Mouse (Mus musculus) liver, embryonic 13.5 days (tissue): ENCODE results near the gene Lsr. TPM values are rescaled to one million over a fixed set of nuclear protein-coding genes. Genes with fewer than 3 reads are reported as not detected.
A peak's percentile ranks its signal among the peaks of the same experiment; 100 is the strongest.

ENCODE experiments used
- ATAC-seq: fragments of 200-750 bp; cut with Nextera tagmentation; 2 replicates; pipeline ENCODE4 v1.8.0; 2017; ENCODE audit warnings: low read depth, mild to moderate bottlenecking, moderate number of reproducible peaks, moderate library complexity
- DNase-seq: peaks from one replicate; pipeline ENCODE4 v3.0.0; 2022
- H3K27ac ChIP-seq: fragments of 300-500 bp; sonication (generic); 2 replicates; pipeline ENCODE4 v1.5.1; 2015; ENCODE audit warnings: moderate library complexity, mild to moderate bottlenecking, inconsistent platforms
- H3K27me3 ChIP-seq: fragments of 300-500 bp; sonication (generic); 2 replicates; pipeline ENCODE4 v1.6.1; 2015; ENCODE audit warnings: mild to moderate bottlenecking, inconsistent platforms
- H3K36me3 ChIP-seq: fragments of 300-500 bp; sonication (generic); 2 replicates; pipeline ENCODE4 v1.6.1; 2015; ENCODE audit warnings: mild to moderate bottlenecking, inconsistent platforms
- H3K4me1 ChIP-seq: fragments of 300-500 bp; sonication (generic); replicated peaks from 2 replicates; pipeline ENCODE4 v1.6.1; 2015; ENCODE audit warnings: inconsistent platforms
- H3K4me2 ChIP-seq: fragments of 300-500 bp; sonication (generic); 2 replicates; pipeline ENCODE4 v1.6.1; 2015; ENCODE audit warnings: inconsistent platforms, mild to moderate bottlenecking, moderate library complexity
- H3K4me3 ChIP-seq: fragments of 300-500 bp; sonication (generic); replicated peaks from 2 replicates; pipeline ENCODE4 v1.5.1; 2015; ENCODE audit warnings: mild to moderate bottlenecking, inconsistent platforms
- H3K9ac ChIP-seq: fragments of 300-500 bp; sonication (generic); 2 replicates; pipeline ENCODE4 v1.6.1; 2015; ENCODE audit warnings: mild to moderate bottlenecking, inconsistent platforms
- H3K9me3 ChIP-seq: fragments of 300-500 bp; sonication (generic); replicated peaks from 2 replicates; pipeline ENCODE4 v1.6.1; 2016; ENCODE audit warnings: inconsistent platforms
- WGBS: fragments of 180-500 bp; shearing (Covaris S2); methylation state at CpG from one replicate; pipeline ENCODE4 v1.1.7; 2015; ENCODE audit not compliant: insufficient replicate concordance; 5-methylcytosine and 5-hydroxymethylcytosine counted together
- polyA plus RNA-seq: library from polyadenylated mRNA; unstranded; fragments of >200 nt; fragmentation: Nextera tagmentation; extraction: Ambion mirVana; gene quantifications from 2 replicates; pipeline ENCODE4 v1.2.1, GENCODE M21; 2015

Gene Lsr
- polyA plus RNA-seq, 1 experiment from 2014 or later = 20.9 TPM

DNA sequence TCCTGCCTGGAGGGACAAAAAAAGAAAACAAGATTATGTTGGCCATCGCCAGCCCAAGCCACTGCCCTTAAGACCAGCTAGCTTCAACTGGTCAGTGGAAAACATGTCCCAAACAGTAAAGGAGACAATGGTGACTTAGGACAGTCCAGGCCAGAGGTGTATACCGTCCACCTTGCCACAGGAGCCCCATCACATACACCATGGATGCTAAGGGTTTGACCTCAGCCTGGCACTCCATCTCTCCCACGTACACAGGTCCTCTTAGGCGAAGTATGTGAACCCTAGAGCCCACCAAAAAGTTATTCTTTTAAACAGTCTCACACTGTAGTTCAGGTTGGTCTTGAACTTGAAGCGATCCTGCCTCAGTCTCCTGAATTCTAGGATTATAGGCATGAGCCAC is 10.4 kb downstream of the Lsr start:
- H3K4me1 ChIP-seq = peaks cover 20% of the 10 kb centered on the region
- no peak overlapping the region for H3K27ac ChIP-seq
- ATAC-seq = no peak
- peaks cover 14% of the 10 kb centered on the region; the same call in 1 of the 2 replicates for H3K36me3 ChIP-seq
- no peak overlapping the region for H3K4me3 ChIP-seq
- no peak for DNase-seq
- no peak overlapping the region for H3K9ac ChIP-seq
- H3K27me3 ChIP-seq = no peaks in the 10 kb centered on the region
- 71% methylated on average over 5 of the region's 5 CpGs for WGBS
- H3K4me2 ChIP-seq = no peak overlapping the region
- H3K9me3 ChIP-seq = no peaks in the 10 kb centered on the region

DNA sequence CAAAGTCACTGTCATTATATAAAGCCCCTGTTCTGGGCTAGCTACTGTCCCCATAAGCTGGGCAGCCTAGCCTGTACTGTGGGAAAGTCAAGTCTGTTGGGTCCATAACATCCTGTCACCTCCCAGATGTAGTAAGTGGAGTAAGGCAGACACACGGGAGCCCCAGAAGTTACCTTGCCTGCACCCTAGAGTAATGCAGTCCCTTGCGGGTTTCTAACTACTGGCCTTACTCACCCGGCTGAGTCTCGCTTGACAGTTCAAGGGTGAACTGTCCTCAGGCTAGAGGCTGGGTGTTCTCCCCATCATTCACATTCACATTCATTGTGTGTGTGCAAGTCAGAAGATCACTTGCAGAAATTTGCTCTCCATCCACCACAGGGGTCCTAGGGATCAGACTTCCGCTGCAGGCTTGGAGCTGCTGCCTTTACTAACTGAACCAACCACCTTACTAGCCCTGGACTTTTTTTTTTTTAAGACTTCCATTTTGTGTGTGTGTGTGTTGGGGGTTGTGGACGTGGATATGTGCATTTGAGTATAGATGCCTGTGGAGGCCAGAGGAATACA is 13.4 kb downstream of the Lsr start:
- H3K4me2 ChIP-seq = no peak overlapping the region
- no peaks in the 10 kb centered on the region for H3K9me3 ChIP-seq
- no peaks in the 10 kb centered on the region for H3K27me3 ChIP-seq
- ATAC-seq = no peak
- no peak overlapping the region for H3K4me3 ChIP-seq
- H3K36me3 ChIP-seq = peaks cover 19% of the 10 kb centered on the region
- peaks cover 33% of the 10 kb centered on the region for H3K4me1 ChIP-seq
- no peak overlapping the region for H3K27ac ChIP-seq
- DNase-seq = no peak
- WGBS = 76% methylated on average over 6 of the region's 6 CpGs
- H3K9ac ChIP-seq = peak overlapping the region; percentile 4; the same call in 1 of the 2 replicates

DNA sequence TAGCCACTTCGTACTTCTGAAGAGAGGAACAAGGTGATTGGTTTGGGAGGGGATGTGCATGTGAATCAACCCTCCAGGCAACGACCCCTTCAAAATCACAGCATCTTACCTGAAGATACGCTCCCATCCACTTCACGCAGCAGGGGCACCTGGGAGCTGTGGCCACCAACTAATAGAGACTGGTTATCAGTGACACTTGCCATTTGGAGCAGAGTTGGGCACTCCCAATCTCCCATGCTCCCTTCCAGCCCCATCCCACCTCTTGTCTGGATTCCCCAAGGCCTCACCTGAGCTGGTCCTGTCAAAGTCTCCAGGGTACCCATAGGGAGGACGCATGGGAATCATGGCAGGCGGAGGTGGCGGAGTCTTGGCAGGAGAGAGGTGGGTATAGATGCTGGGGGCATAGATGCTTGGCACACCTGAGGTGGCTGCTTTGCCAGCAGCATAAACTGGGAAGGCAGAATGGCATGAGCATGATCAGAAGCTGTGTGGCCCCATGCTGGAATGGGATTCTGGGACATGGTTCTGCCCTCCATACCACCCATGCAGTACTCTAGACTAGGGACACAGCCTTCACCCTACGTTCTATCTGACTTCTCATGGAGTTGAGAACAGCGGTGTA is 14.3 kb downstream of the Lsr start:
- ATAC-seq (no peak), DNase-seq (no peak)
- Histone ChIP-seq H3K27ac (no peak overlapping the region), H3K4me2 (no peak overlapping the region), H3K9ac (no peak overlapping the region), H3K4me1 (peaks cover 37% of the 10 kb centered on the region), H3K36me3 (peaks cover 28% of the 10 kb centered on the region), H3K27me3 (no peaks in the 10 kb centered on the region), H3K4me3 (no peak overlapping the region), H3K9me3 (no peaks in the 10 kb centered on the region)
- 85% methylated on average over 9 of the region's 9 CpGs for WGBS

DNA sequence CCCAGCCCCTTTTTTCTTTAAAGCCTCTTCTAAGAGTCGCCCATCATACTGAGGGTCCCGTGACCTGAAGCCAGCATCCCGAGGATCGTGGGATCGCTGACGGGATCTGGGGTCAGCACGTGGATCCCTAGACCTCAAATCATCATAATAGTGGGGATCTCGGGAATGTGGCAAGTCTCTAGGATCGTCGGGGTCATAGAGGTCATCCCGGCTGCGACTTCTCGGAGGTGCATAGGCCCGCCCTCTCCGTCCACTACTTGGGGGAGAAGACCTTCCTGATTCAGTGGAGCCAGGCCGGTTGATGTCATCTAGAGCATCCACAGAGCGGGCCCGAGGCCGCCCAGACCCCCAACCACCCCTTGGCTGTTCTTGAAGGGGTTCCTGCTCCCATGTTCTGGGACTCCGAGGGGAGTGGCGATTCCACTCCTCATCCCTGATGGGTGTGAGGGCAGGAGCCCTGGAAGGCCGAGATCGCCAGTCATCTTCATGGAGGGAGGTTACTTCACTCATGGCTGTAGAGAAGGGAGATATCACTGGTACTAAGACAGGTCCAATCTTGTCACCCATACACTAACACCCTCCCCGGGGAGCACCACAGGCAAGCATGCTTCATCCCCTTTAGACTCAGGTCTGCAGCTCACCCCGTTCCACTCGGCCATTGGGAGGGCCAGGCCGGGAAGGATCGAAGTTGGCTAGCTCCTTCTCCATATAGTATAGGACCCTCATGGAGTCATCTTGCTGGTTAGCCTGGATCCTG is 15.0 kb downstream of the Lsr start:
- Histone ChIP-seq H3K4me1 (peaks cover 33% of the 10 kb centered on the region), H3K36me3 (peaks cover 34% of the 10 kb centered on the region), H3K4me3 (peak overlapping the region; percentile 95), H3K4me2 (peak overlapping the region; percentile 88), H3K9me3 (no peaks in the 10 kb centered on the region), H3K27ac (peak overlapping the region; percentile 92), H3K9ac (peak overlapping the region; percentile 99), H3K27me3 (no peaks in the 10 kb centered on the region)
- no peak for ATAC-seq
- 81% methylated on average over 28 of the region's 28 CpGs for WGBS
- no peak for DNase-seq

DNA sequence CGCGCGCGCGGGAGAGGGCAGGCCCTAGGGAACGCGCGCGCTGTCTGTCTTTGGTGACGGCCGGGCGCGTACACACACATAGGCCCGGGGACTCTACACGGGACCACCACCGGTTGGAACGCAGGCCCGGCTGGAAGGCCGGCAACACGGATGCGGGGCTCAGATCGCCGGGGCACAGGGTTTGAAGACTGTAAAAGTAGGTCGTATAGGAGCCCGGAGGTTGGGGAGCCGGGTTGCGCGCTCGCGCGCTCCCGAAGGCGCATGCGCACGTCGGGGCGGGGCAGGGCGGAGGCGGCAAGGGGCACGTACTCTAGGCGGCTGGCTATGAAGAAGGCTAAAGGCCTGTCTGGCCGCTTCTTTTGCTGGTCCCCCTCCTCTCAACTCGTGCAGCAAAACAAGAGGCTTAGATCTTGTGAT is 15.9 kb downstream of the Lsr start:
- WGBS = under 1% methylated on average over 41 of the region's 43 CpGs
- Histone ChIP-seq H3K27me3 (no peaks in the 10 kb centered on the region), H3K9me3 (no peaks in the 10 kb centered on the region), H3K27ac (peak overlapping the region; percentile 92), H3K36me3 (peaks cover 44% of the 10 kb centered on the region), H3K9ac (peak overlapping the region; percentile 99), H3K4me3 (peak overlapping the region; percentile 95), H3K4me2 (peak overlapping the region; percentile 88), H3K4me1 (peaks cover 36% of the 10 kb centered on the region)
- peak; percentile 88 for DNase-seq
- ATAC-seq = peak; percentile 74

DNA sequence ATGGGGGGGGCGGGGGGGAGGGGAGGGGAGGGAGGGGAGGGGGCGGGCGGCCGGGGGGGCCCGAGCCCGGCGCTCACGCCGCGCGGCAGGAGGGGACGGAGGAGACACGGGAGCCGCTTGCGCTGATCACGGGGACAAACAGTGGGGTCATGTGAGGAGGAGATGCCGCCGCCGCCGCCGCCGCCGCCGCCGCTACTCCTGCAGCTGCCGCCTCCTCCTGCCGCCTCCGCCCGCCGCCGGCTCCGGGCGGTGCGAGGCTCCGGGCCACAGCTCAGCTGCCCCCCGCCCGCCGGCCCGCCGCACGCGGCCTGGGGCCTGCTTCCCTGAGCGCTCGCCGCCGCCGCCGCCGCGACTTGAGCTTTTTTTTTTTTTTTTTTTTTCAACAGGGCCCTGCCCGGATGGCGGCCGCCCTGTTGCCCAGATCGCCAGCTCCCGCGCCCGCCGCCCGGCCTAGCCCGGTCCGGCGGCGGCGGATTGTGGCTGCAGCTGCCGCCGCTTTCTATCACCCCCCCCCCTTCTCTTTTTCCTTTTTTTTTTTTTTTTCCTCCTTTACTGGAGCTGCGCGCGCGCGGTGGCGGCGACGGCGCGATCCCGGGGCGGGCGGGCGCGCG is 16.4 kb downstream of the Lsr start, which contains the start of gene Usf2:
TSS of gene Usf2 (minus strand) at position 48 of the 611 bp plus-strand sequence.
- H3K4me3 ChIP-seq = peak within 1 kb of the TSS; percentile 95
- WGBS = 0% methylated on average over 51 of the region's 82 CpGs
- H3K4me1 ChIP-seq = peaks cover 36% of the 10 kb centered on the region

DNA sequence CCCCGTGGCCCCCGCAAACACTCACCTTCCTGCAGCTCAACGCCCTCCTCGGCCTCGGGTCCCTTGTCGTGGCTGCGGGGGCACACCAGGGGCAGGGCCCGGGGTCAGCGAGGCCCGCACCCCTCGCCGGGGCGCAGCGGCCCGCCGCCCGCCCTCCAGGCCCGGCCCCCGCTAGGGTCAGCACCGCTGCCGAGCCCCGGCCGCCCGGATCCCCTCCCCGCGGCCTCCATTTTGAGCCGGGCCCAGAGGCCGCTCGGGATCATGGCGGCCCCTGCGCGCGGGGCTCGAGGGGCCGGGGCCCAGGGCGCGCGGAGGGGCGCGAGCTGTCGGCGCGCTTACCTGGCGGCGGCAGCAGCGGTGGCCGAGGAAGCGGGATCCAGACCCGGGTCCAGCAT is 16.9 kb downstream of the Lsr start:
- Histone ChIP-seq H3K27me3 (no peaks in the 10 kb centered on the region), H3K4me2 (peak overlapping the region; percentile 88), H3K9me3 (no peaks in the 10 kb centered on the region), H3K4me3 (peak overlapping the region; percentile 95), H3K27ac (peak overlapping the region; percentile 92), H3K4me1 (peaks cover 36% of the 10 kb centered on the region), H3K36me3 (peaks cover 53% of the 10 kb centered on the region), H3K9ac (peak overlapping the region; percentile 99)
- 0% methylated on average over 29 of the region's 49 CpGs for WGBS
- ATAC-seq = peak; percentile 21
- DNase-seq = no peak

More for the DNA sequence above, 16.4 kb downstream of the Lsr start, which contains the start of gene Usf2:
- DNase-seq (peak; percentile 46), ATAC-seq (peak; percentile 27; the same call in 1 of the 2 replicates)
- Histone ChIP-seq H3K9ac (peak within 1 kb of the TSS; percentile 99), H3K36me3 (peaks cover 49% of the 10 kb centered on the region), H3K9me3 (no peaks in the 10 kb centered on the region), H3K4me2 (peak within 1 kb of the TSS; percentile 88), H3K27me3 (no peaks in the 10 kb centered on the region), H3K27ac (peak within 1 kb of the TSS; percentile 92)

DNA sequence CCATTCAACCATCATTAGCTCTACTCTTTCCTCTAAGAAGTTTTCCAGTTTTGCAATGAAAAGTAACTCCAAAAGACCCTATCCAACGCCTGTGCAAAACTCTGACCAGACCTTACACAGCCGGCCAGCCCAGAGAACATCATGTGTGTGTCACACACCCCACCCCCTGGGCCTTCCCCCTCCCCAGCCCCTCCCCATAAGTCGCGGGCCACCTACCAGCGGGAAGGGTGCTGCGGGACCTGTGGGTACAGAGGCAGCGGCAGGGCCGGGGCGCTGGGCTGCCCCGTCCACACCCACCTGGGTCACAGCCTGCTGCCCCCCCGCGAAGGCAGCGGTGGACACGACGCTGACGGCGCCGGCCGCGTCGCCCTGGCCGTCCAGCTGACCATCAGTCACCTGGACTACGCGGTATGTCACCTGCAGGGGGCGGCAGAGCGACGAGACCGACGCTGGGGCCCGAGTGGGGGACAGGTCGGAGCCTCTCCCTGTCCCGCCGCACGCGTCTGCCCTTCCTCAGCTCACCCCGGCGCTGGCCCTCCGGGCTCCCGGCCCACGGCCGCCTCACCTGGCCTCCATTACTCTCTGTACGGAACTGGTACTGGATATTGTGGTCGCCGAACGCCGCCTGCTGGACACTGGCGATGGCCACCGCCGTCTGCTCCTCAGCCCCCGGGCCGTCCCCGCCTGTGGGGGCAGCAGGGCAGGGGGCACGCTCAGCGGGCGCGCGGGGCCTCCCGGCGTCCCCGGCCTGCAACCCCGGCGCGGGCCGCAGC is 17.5 kb downstream of the Lsr start:
- peaks cover 36% of the 10 kb centered on the region for H3K4me1 ChIP-seq
- peaks cover 59% of the 10 kb centered on the region for H3K36me3 ChIP-seq

DNA sequence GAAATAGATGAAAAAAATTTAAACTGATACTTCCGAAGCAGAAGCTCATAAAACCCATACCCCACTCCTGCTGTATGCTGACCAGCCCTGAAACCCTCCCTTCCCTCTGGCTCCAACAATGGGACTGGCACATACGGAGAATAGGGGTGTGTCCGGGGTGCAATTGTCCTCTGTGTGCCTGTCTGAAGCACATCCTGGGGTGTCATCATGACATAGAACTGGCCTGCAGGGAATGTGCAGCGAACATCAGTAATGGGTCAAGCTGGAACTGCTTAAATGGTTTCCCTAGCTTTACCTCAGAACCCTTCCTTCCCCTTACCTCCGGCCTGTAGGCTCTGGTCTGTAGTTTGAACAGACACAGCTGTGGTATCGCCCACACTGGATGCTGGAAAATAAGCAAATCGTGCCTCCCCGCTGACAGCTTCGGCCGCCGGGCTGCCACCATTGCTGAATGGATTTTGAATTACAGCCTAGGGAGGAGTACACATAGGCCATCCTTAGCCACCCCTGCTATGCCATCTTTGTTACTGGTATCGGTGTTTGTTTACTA is 18.2 kb downstream of the Lsr start:
- WGBS = 87% methylated on average over 12 of the region's 12 CpGs

More for the DNA sequence above, 17.5 kb downstream of the Lsr start:
- DNase-seq = peak; percentile 83
- H3K4me2 ChIP-seq = peak overlapping the region; percentile 88
- H3K27me3 ChIP-seq = no peaks in the 10 kb centered on the region
- H3K9ac ChIP-seq = peak overlapping the region; percentile 99
- WGBS = 0% methylated on average over 56 of the region's 64 CpGs
- no peaks in the 10 kb centered on the region for H3K9me3 ChIP-seq
- ATAC-seq = peak; percentile 68
- peak overlapping the region; percentile 95 for H3K4me3 ChIP-seq
- peak overlapping the region; percentile 92 for H3K27ac ChIP-seq

DNA sequence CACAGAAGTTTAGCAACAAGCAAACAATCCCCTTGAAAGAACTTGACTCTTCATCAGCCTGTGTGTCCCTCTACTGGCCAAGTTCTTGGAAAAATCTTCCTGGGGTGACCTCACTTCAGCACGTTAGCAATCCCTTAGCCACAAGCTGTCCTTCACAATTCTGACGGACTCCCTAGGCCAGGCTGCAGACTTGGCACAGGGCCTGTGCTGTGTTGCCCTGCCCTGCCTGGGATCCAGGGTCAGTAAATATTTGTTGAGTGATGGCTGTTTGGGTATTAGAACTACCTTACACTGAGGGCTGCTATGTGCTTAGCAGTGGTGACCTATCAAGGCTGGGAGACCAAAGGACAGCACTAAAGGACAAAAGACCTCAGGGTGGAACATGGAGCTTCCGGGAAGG is 19.2 kb downstream of the Lsr start:
- H3K9me3 ChIP-seq = no peaks in the 10 kb centered on the region

More for the DNA sequence above, 18.2 kb downstream of the Lsr start:
- Histone ChIP-seq H3K4me2 (peak overlapping the region; percentile 88), H3K9ac (peak overlapping the region; percentile 99), H3K9me3 (no peaks in the 10 kb centered on the region), H3K27ac (peak overlapping the region; percentile 92), H3K4me1 (peaks cover 36% of the 10 kb centered on the region), H3K36me3 (peaks cover 66% of the 10 kb centered on the region), H3K27me3 (no peaks in the 10 kb centered on the region), H3K4me3 (peak overlapping the region; percentile 95)
- ATAC-seq (no peak), DNase-seq (no peak)

More for the DNA sequence above, 19.2 kb downstream of the Lsr start:
- peaks cover 73% of the 10 kb centered on the region for H3K36me3 ChIP-seq
- ATAC-seq = peak; percentile 14; the same call in 1 of the 2 replicates
- H3K4me2 ChIP-seq = no peak overlapping the region
- no peak overlapping the region for H3K4me3 ChIP-seq
- H3K4me1 ChIP-seq = peaks cover 36% of the 10 kb centered on the region
- WGBS = 80% methylated on average over 3 of the region's 3 CpGs
- no peaks in the 10 kb centered on the region for H3K27me3 ChIP-seq
- DNase-seq = no peak
- no peak overlapping the region for H3K9ac ChIP-seq
- H3K27ac ChIP-seq = no peak overlapping the region; the same call in 1 of the 2 replicates
